Mouse (Mus musculus): ENCODE data around the gene Il17rc. TPM values are rescaled to one million over a fixed set of nuclear protein-coding genes. Genes with fewer than 3 reads are reported as not detected.
A peak's percentile ranks its signal among the peaks of the same experiment; 100 is the strongest.

Gene Il17rc
- polyA plus RNA-seq, 1 experiment from 2014 or later: 9.1 TPM

DNA sequence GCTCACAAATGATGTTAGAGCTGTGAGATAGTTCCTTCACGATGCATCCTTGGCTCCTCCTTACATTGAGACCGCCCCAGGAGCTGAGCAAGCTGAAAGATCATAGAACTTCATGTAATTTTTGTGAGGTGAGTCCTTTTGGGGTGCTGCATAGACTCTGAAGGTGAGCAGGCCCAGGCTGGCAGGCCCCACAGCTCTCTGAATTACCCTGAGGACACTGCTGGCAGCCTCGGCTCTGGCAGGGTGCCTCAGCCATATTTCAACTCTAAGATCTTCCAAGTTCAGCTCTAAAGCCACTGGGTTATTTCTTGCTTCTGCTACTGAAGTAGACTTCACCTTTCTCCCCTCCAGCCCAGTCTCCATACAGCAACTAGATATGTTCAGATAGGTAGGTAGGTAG lies 30.5 kb upstream of the Il17rc start:
- DNase-seq (no peak), ATAC-seq (ENCODE audit: insufficient read depth) (no peak)
- Histone ChIP-seq H3K4me1 (ENCODE audit: insufficient read depth) (peaks cover 8% of the 10 kb centered on the region), H3K4me2 (no peak overlapping the region), H3K27me3 (ENCODE audit: insufficient read depth, low read length) (no peaks in the 10 kb centered on the region), H3K27ac (ENCODE audit: low read depth) (no peak overlapping the region), H3K9ac (no peak overlapping the region), H3K4me3 (ENCODE audit: low read depth, low read length) (no peak overlapping the region), H3K36me3 (ENCODE audit: insufficient read depth) (0 out of 2 replicates have a peak, but pooled peaks cover 4% of the 10 kb centered on the region), H3K9me3 (ENCODE audit: low read depth, low read length) (no peaks in the 10 kb centered on the region)
- TF ChIP-seq CTCF (IDR thresholded peaks at IDR 0.05; ENCODE audit: low read depth): no peak
- 78% methylated on average over 3 of the region's 3 CpGs for WGBS

DNA sequence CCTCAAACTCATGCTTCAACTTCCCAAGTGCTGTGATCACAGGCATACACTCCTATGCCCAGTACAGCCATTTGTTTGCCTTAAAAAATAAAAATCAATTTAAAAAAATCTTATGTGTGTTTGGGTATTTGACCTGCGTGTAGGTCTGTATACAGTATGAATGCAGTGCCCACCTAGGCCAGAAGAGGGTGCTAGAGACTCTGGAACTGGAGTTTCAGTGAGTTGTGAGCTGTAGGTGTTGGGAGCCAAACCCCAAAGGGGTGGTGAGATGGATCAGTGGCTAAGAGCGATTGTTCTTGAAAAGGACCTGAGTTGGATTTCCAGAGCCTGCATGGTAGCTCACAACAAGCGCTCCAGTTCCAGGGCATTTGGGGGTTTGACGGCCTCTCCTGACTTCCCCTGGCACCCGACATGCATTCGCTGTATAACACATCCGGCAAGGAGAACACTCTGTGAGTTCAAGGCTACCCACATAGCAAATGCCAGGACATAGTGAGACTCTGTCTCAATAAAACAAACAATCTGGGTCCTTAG lies 30.0 kb upstream of the Il17rc start:
- peaks cover 8% of the 10 kb centered on the region for H3K4me1 ChIP-seq (ENCODE audit: insufficient read depth)
- H3K27ac ChIP-seq (ENCODE audit: low read depth): no peak overlapping the region
- no peaks in the 10 kb centered on the region for H3K27me3 ChIP-seq (ENCODE audit: insufficient read depth, low read length)
- H3K36me3 ChIP-seq (ENCODE audit: insufficient read depth): 0 out of 2 replicates have a peak, but pooled peaks cover 4% of the 10 kb centered on the region
- H3K9ac ChIP-seq: no peak overlapping the region
- H3K4me2 ChIP-seq: no peak overlapping the region
- DNase-seq (peak; percentile 91), ATAC-seq (ENCODE audit: insufficient read depth) (peak; percentile 23; the same call in 1 of the 2 replicates)
- WGBS: 54% methylated on average over 7 of the region's 7 CpGs
- no peaks in the 10 kb centered on the region for H3K9me3 ChIP-seq (ENCODE audit: low read depth, low read length)
- H3K4me3 ChIP-seq (ENCODE audit: low read depth, low read length): no peak overlapping the region
- peak; percentile 83 for TF ChIP-seq CTCF (IDR thresholded peaks at IDR 0.05; ENCODE audit: low read depth)

DNA sequence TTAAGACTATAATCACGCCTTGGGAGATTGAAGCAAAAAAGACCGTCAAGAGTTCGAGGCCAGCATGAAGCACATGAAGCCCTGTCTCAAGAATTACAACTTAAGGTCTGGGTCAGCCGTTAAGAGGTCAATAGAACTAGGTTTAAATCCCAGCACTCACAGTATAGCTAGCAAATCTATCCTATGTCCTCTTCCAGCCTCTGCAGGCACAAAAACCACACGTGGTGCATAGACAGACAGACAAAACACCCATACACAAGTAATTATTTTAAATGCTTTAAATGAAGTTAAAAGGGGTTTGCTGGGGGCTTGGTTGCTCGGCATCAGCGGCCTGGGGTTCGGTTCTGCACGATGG lies 29.2 kb upstream of the Il17rc start:
- 36% methylated on average over 9 of the region's 9 CpGs for WGBS

DNA sequence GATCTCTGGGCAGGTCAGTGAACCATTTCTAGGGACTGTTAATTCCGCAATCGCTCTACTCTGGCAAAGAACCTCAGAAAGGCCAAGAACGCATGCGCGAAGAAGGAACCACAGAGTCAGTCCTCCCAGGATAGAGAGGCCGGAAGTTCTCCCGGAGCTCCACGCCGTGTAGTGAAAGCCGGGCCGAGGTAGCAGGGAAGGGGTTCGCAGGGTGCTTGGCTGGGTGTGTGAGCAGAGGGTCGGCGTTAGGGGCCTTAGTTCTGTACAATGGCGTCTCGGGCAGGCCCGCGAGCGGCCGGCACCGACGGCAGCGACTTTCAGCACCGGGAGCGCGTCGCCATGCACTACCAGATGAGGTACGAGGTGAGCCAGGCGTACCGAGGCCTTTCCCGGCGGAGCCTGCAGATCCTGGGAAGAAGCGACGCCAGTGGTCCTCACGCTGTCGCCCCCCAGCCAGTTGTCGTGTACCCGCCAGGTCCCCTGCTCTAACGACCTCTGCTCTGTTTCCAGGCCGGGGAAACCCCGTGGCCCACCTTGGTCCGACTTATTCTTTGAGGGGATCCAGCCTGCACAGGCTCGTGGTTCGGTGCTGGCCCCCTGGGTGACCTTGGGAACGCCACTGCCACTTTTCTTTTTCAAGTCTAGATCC lies 28.7 kb upstream of the Il17rc start, which contains the start of gene Jagn1:
Gene Jagn1 (plus strand): TSS at position 128 of the 649 bp plus-strand sequence.
- ATAC-seq (ENCODE audit: insufficient read depth): peak; percentile 94
- Histone ChIP-seq H3K4me2 (peak within 1 kb of the TSS; percentile 83), H3K27me3 (ENCODE audit: insufficient read depth, low read length) (no peaks in the 10 kb centered on the region), H3K9me3 (ENCODE audit: low read depth, low read length) (no peaks in the 10 kb centered on the region), H3K4me1 (ENCODE audit: insufficient read depth) (peaks cover 8% of the 10 kb centered on the region), H3K9ac (peak within 1 kb of the TSS; percentile 90), H3K36me3 (ENCODE audit: insufficient read depth) (peaks cover 16% of the 10 kb centered on the region), H3K4me3 (ENCODE audit: low read depth, low read length) (peak within 1 kb of the TSS; percentile 99), H3K27ac (ENCODE audit: low read depth) (peak within 1 kb of the TSS; percentile 43; the same call in 1 of the 2 replicates)
- peak; percentile 98 for DNase-seq
- WGBS: under 1% methylated on average over 45 of the region's 45 CpGs
- no peak for TF ChIP-seq CTCF (IDR thresholded peaks at IDR 0.05; ENCODE audit: low read depth)

More for the DNA sequence above, 29.2 kb upstream of the Il17rc start:
- DNase-seq: no peak
- H3K4me2 ChIP-seq: peak overlapping the region; percentile 83
- peak overlapping the region; percentile 99 for H3K4me3 ChIP-seq (ENCODE audit: low read depth, low read length)
- peak overlapping the region; percentile 43; the same call in 1 of the 2 replicates for H3K27ac ChIP-seq (ENCODE audit: low read depth)
- no peaks in the 10 kb centered on the region for H3K9me3 ChIP-seq (ENCODE audit: low read depth, low read length)
- TF ChIP-seq CTCF (IDR thresholded peaks at IDR 0.05; ENCODE audit: low read depth): no peak
- peak overlapping the region; percentile 90 for H3K9ac ChIP-seq
- peak; percentile 23; the same call in 1 of the 2 replicates for ATAC-seq (ENCODE audit: insufficient read depth)
- peaks cover 8% of the 10 kb centered on the region for H3K4me1 ChIP-seq (ENCODE audit: insufficient read depth)
- peaks cover 11% of the 10 kb centered on the region for H3K36me3 ChIP-seq (ENCODE audit: insufficient read depth)
- no peaks in the 10 kb centered on the region for H3K27me3 ChIP-seq (ENCODE audit: insufficient read depth, low read length)

DNA sequence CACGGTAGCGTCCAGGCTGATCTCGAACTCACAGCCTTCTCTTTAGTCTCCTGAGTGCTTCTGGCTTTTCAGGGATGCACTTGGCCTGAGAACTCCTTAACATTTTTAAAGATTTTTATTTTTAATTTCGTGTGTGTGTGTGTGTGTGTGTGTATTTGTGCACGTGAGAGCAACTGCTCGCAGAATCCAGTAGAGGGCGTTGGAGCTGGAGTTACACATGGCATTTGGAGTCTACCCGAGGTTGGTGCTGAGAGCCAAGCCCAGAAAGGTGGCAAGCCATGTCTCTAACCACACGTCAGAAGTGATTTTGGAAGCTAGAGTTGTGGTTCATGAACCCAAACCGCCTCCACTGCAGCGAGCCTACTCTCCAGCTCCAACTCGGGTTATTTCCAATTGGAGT lies 28.1 kb upstream of the Il17rc start:
- no peaks in the 10 kb centered on the region for H3K9me3 ChIP-seq (ENCODE audit: low read depth, low read length)
- 43% methylated on average over 12 of the region's 12 CpGs for WGBS
- peak overlapping the region; percentile 99 for H3K4me3 ChIP-seq (ENCODE audit: low read depth, low read length)
- H3K27me3 ChIP-seq (ENCODE audit: insufficient read depth, low read length): no peaks in the 10 kb centered on the region
- H3K27ac ChIP-seq (ENCODE audit: low read depth): peak overlapping the region; percentile 43; the same call in 1 of the 2 replicates
- TF ChIP-seq CTCF (IDR thresholded peaks at IDR 0.05; ENCODE audit: low read depth): peak; percentile 49; the same call in 1 of the 2 replicates
- peak overlapping the region; percentile 90 for H3K9ac ChIP-seq
- peak overlapping the region; percentile 83 for H3K4me2 ChIP-seq
- peak; percentile 32 for DNase-seq
- H3K4me1 ChIP-seq (ENCODE audit: insufficient read depth): peaks cover 8% of the 10 kb centered on the region
- ATAC-seq (ENCODE audit: insufficient read depth): no peak
- peaks cover 21% of the 10 kb centered on the region for H3K36me3 ChIP-seq (ENCODE audit: insufficient read depth)

DNA sequence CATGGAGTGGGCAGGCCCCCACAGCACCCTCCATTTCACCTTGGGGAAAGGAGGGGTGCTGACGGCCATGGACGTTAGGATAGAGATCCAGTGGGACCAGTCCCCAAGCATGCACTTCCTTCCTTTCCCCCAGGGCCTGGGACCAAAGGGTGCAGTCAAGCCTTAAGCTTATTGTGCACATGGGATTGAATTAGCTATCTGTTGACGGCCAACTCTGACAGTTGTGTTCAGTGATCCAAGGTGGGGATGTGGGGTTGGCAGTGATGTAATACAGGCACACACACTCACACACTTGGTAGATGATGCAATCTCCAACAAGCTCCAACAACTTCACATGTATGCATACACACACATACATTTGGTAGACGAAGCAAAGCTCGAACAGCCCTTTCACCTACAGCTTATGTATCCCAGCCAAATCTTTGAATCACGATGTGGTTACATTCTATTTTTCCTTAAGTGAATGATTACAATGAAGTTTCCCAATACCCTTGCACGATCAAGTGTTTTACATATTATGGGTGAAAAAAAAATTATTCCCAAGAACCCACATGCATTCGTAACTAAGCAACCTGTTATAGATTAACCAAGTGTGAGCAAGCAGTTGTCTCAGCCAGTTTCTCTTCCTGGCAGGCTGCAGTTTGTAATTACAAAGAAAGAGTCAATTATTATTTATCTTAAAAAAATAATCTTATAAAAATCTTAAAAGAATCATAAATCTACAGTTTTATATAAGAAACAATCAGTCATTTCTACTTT lies 26.8 kb upstream of the Il17rc start:
- WGBS: 83% methylated on average over 6 of the region's 8 CpGs
- Histone ChIP-seq H3K36me3 (ENCODE audit: insufficient read depth) (peaks cover 31% of the 10 kb centered on the region), H3K4me2 (no peak overlapping the region), H3K4me1 (ENCODE audit: insufficient read depth) (peaks cover 8% of the 10 kb centered on the region), H3K27me3 (ENCODE audit: insufficient read depth, low read length) (no peaks in the 10 kb centered on the region), H3K9me3 (ENCODE audit: low read depth, low read length) (no peaks in the 10 kb centered on the region), H3K9ac (no peak overlapping the region), H3K4me3 (ENCODE audit: low read depth, low read length) (no peak overlapping the region), H3K27ac (ENCODE audit: low read depth) (no peak overlapping the region)
- TF ChIP-seq CTCF (IDR thresholded peaks at IDR 0.05; ENCODE audit: low read depth): no peak
- ATAC-seq (ENCODE audit: insufficient read depth) (no peak), DNase-seq (no peak)

DNA sequence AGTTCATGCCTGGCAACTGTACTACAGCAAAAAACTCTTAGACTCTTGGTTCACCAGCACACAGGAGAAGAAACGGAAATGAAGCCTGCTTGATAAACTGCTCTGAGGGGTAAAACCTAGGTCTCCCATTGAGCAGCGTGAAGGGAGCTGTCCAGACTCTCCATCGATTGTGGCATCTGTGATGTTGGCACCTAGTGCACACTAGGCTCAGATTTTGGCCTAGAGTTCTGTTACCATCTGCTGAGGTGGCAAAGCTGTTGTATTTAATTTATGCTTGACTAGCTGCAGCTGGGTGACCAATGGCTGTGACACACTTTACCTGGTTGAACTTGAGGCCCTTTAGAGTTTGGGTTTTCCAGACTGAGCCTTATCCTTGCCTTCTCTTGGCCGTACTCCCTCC lies 23.6 kb upstream of the Il17rc start:
- no peak overlapping the region for H3K9ac ChIP-seq
- DNase-seq: no peak
- H3K36me3 ChIP-seq (ENCODE audit: insufficient read depth): peaks cover 31% of the 10 kb centered on the region
- no peaks in the 10 kb centered on the region for H3K9me3 ChIP-seq (ENCODE audit: low read depth, low read length)
- no peak overlapping the region for H3K27ac ChIP-seq (ENCODE audit: low read depth)
- ATAC-seq (ENCODE audit: insufficient read depth): no peak
- WGBS: 95% methylated on average over 4 of the region's 4 CpGs
- no peak for TF ChIP-seq CTCF (IDR thresholded peaks at IDR 0.05; ENCODE audit: low read depth)
- no peak overlapping the region for H3K4me3 ChIP-seq (ENCODE audit: low read depth, low read length)
- H3K4me1 ChIP-seq (ENCODE audit: insufficient read depth): peaks cover 8% of the 10 kb centered on the region
- no peak overlapping the region for H3K4me2 ChIP-seq
- H3K27me3 ChIP-seq (ENCODE audit: insufficient read depth, low read length): no peaks in the 10 kb centered on the region
